Mouse (Mus musculus): ENCODE data around the gene Ntng2. TPM values are rescaled to one million over a fixed set of nuclear protein-coding genes. Genes with fewer than 3 reads are reported as not detected.

Ntng2 gene
- polyA plus RNA-seq, 1 experiment from 2014 or later, result 0.71 TPM

- H3K36me3 ChIP-seq, result no peaks in the 10 kb centered on the region
- H3K4me2 ChIP-seq, result peak overlapping the region; percentile 97
- H3K9ac ChIP-seq, result peak overlapping the region; percentile 5; the same call in 1 of the 2 replicates
- no peak for ATAC-seq (ENCODE audit: insufficient read depth, low FRiP score, low read depth)
- WGBS, result under 1% methylated on average over 60 of the region's 61 CpGs
- H3K27ac ChIP-seq, result no peak overlapping the region
- peaks cover 28% of the 10 kb centered on the region for H3K4me1 ChIP-seq
- peaks cover 78% of the 10 kb centered on the region for H3K27me3 ChIP-seq (replicated peaks)
- peak overlapping the region; percentile 59 for H3K4me3 ChIP-seq (replicated peaks)
- no peaks in the 10 kb centered on the region for H3K9me3 ChIP-seq
Observed at GRCm38 (mm10) chr2:29251095-29252058, 1.4 kb downstream of the Ntng2 start.

DNA sequence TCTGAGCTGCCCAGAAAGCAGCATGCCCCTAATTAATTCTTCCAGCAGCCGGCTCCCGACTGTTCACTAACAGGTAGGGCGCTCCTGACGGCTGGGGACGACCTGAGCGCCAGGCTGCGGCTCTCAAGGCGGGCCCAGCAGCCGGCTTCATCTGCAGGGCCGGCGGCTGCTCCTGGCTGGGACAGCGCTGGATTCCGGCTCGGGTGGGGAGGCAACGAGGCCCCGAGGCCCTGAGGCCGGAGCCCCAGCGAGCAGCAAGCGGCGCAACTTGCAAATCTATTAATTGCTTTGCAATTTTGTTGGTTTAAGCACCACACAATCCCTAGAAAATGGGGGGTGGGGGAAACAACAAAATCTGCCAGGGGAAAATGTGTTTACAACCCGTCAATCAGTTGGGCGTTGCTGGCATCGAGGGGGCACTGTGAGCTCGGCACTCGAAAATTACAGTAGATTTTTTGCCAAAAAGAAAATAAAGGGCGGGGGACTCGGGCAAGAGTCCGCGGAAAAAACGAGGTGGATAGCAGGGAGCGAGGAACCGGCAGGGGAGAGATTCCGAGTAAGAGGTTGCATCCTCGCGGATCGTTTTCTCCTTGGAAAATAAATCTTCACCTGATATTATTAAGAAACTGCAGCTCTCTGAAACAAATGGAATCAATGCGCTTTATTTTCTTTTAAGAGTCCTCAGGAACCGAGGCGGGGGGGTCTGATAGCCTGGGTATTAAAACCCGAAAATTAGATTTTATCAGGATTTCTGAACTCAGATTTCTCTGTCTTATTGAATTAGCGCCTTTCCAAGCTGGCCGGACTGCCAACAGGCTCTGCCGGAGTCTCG, 2.3 kb downstream of the Ntng2 start:
- Histone ChIP-seq H3K4me3 (replicated peaks) (peak overlapping the region; percentile 59), H3K9me3 (no peaks in the 10 kb centered on the region), H3K4me1 (peaks cover 28% of the 10 kb centered on the region), H3K27me3 (replicated peaks) (peaks cover 76% of the 10 kb centered on the region), H3K9ac (no peak overlapping the region), H3K4me2 (peak overlapping the region; percentile 97), H3K27ac (no peak overlapping the region), H3K36me3 (no peaks in the 10 kb centered on the region)
- 1% methylated on average over 44 of the region's 44 CpGs for WGBS
- no peak for ATAC-seq (ENCODE audit: insufficient read depth, low FRiP score, low read depth)

DNA sequence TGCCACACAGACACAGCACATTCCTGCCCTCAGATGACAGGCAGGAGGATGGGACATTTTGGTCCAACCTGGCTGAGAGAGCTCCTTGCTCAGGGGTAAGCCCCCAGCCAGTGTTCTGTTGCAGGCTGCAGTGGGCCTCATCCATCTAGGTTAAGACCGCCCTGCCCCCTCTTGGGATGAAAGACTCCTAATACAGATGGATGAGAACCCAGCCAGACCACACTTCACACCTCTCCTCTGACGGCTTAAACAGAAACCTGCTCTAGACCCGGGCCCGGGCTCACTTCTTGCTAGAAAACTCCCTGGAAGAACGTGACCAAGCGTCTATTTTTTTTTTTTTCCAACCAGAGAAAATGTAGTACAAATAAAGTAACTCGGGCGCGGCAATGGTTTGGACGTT, 3.0 kb downstream of the Ntng2 start:
- H3K27me3 ChIP-seq (replicated peaks), result peaks cover 72% of the 10 kb centered on the region
- H3K4me2 ChIP-seq, result peak overlapping the region; percentile 97

GRCm38 (mm10) chr2:29248551-29248950, 4.3 kb downstream of the Ntng2 start:
- no peaks in the 10 kb centered on the region for H3K36me3 ChIP-seq
- no peak overlapping the region for H3K9ac ChIP-seq
- H3K4me2 ChIP-seq, result no peak overlapping the region
- peaks cover 61% of the 10 kb centered on the region for H3K27me3 ChIP-seq (replicated peaks)
- ATAC-seq (ENCODE audit: insufficient read depth, low FRiP score, low read depth), result no peak
- no peak overlapping the region for H3K27ac ChIP-seq
- H3K4me1 ChIP-seq, result peaks cover 28% of the 10 kb centered on the region
- H3K9me3 ChIP-seq, result no peaks in the 10 kb centered on the region
- H3K4me3 ChIP-seq (replicated peaks), result no peak overlapping the region
- WGBS, result 49% methylated on average over 3 of the region's 3 CpGs

More for the DNA sequence above, 3.0 kb downstream of the Ntng2 start:
- H3K9me3 ChIP-seq, result no peaks in the 10 kb centered on the region
- no peak for ATAC-seq (ENCODE audit: insufficient read depth, low FRiP score, low read depth)
- H3K36me3 ChIP-seq, result no peaks in the 10 kb centered on the region
- peaks cover 28% of the 10 kb centered on the region for H3K4me1 ChIP-seq
- no peak overlapping the region for H3K9ac ChIP-seq
- H3K27ac ChIP-seq, result no peak overlapping the region
- peak overlapping the region; percentile 59 for H3K4me3 ChIP-seq (replicated peaks)
- 4% methylated on average over 10 of the region's 10 CpGs for WGBS

DNA sequence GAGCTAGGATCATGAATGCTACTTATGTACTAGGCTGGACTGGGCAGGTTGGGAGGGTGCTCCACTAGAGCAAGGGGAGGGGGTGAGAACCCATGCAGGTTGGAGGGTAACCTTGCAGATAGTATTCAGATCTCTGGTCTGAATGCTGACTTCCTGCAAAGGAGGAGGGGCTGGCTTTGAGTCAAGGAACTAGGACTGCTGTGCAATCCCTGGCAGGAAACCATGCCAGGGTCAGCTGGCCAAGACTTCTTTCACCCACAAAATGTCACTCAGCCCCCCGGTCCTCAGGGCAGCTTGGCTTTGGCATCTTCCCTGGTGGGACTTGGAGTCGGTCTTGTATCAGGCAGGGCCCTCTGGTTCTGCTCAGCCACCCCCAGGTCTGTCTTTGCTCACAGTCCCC, 5.4 kb downstream of the Ntng2 start:
- peaks cover 21% of the 10 kb centered on the region for H3K4me1 ChIP-seq
- no peak overlapping the region for H3K4me2 ChIP-seq
- WGBS, result 70% methylated on average over 2 of the region's 2 CpGs
- no peak overlapping the region for H3K27ac ChIP-seq
- no peak overlapping the region for H3K4me3 ChIP-seq (replicated peaks)
- no peaks in the 10 kb centered on the region for H3K9me3 ChIP-seq
- ATAC-seq (ENCODE audit: insufficient read depth, low FRiP score, low read depth), result no peak
- H3K27me3 ChIP-seq (replicated peaks), result peaks cover 50% of the 10 kb centered on the region
- no peak overlapping the region for H3K9ac ChIP-seq
- no peaks in the 10 kb centered on the region for H3K36me3 ChIP-seq

DNA sequence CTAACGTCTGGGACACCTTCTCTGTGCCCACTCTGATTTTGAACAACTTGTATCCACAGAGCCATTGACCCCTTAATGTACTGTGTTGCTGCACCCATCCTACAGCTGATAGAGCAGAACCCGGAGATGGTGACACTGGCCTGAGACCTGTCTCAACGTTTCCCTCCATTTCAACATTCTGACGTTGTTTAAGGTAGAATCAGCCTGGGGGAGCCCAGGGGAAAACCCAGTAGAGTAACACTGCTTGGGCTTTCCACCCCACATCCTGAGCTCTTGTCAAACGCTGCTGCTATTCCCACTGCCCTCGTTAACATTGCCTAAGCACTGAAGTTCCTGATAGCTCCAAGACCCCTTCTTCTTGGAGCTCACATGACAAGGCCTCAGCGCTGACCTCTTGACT, 5.9 kb downstream of the Ntng2 start:
- ATAC-seq (ENCODE audit: insufficient read depth, low FRiP score, low read depth), result no peak
- Histone ChIP-seq H3K27me3 (replicated peaks) (peaks cover 47% of the 10 kb centered on the region), H3K9ac (no peak overlapping the region), H3K36me3 (no peaks in the 10 kb centered on the region), H3K27ac (no peak overlapping the region), H3K4me1 (peaks cover 21% of the 10 kb centered on the region), H3K9me3 (no peaks in the 10 kb centered on the region), H3K4me3 (replicated peaks) (no peak overlapping the region), H3K4me2 (no peak overlapping the region)
- 71% methylated on average over 7 of the region's 7 CpGs for WGBS

DNA sequence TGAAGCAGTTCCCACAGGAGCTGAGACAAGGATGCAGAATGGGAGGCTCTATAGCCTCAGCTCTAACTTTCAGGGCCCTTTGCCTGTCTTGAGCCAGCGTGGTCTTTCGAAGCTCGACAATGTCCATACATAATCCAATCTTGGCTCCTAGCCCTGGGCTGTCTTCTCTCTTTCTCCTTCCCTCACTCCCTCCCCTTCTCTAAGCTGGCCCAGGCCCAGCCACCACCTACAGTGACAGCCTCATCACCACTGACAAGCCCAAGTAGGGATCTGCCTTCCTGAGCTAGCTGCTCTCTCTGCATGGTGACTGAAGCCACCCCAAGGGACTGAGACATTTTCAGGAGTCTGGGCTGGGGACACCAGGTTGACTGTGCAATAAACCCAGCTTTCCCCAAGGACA, 6.5 kb downstream of the Ntng2 start:
- Histone ChIP-seq H3K27ac (no peak overlapping the region), H3K4me3 (replicated peaks) (no peak overlapping the region), H3K4me2 (no peak overlapping the region), H3K36me3 (no peaks in the 10 kb centered on the region), H3K4me1 (peaks cover 16% of the 10 kb centered on the region), H3K9me3 (no peaks in the 10 kb centered on the region), H3K9ac (no peak overlapping the region), H3K27me3 (replicated peaks) (peaks cover 42% of the 10 kb centered on the region)
- WGBS, result 52% methylated on average over 3 of the region's 3 CpGs
- ATAC-seq (ENCODE audit: insufficient read depth, low FRiP score, low read depth), result no peak

DNA sequence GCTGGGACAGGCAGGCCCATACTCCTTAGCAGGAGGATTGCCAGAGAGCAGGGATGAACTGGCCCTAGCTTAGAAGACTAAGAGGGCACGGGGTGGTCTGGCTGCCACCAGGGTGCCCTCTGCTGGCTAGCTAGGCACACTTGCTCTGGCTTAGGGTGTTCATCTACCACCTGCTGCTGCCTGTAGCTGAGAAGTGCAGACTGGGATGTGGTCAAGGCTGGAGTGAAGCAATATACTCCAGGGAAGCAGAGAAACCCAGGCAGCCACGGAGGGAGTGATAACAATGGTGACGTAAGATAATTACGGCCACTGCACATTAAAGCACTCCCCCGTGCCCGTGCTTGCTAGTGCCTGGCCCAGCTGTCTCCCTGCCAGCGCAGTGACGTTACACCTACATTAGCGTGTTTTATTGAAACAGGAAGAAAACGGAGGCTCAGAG, 7.4 kb downstream of the Ntng2 start:
- no peak overlapping the region for H3K27ac ChIP-seq
- H3K4me1 ChIP-seq, result peaks cover 6% of the 10 kb centered on the region; the same call in 1 of the 2 replicates
- no peaks in the 10 kb centered on the region for H3K9me3 ChIP-seq
- no peaks in the 10 kb centered on the region for H3K36me3 ChIP-seq
- peaks cover 35% of the 10 kb centered on the region for H3K27me3 ChIP-seq (replicated peaks)
- no peak overlapping the region for H3K4me2 ChIP-seq
- WGBS, result 44% methylated on average over 10 of the region's 10 CpGs
- H3K9ac ChIP-seq, result no peak overlapping the region
- ATAC-seq (ENCODE audit: insufficient read depth, low FRiP score, low read depth), result peak; percentile 49; the same call in 1 of the 2 replicates
- H3K4me3 ChIP-seq (replicated peaks), result no peak overlapping the region

GRCm38 (mm10) chr2:29239329-29239728, 13.5 kb downstream of the Ntng2 start:
- Histone ChIP-seq H3K27me3 (replicated peaks) (peaks cover 3% of the 10 kb centered on the region; the same call in 1 of the 2 replicates), H3K9ac (no peak overlapping the region), H3K27ac (no peak overlapping the region), H3K4me1 (0 out of 2 replicates have a peak, but pooled peaks cover 2% of the 10 kb centered on the region), H3K9me3 (no peaks in the 10 kb centered on the region), H3K36me3 (no peaks in the 10 kb centered on the region), H3K4me2 (no peak overlapping the region), H3K4me3 (replicated peaks) (no peak overlapping the region)
- ATAC-seq (ENCODE audit: insufficient read depth, low FRiP score, low read depth), result no peak
- 65% methylated on average over 17 of the region's 17 CpGs for WGBS

DNA sequence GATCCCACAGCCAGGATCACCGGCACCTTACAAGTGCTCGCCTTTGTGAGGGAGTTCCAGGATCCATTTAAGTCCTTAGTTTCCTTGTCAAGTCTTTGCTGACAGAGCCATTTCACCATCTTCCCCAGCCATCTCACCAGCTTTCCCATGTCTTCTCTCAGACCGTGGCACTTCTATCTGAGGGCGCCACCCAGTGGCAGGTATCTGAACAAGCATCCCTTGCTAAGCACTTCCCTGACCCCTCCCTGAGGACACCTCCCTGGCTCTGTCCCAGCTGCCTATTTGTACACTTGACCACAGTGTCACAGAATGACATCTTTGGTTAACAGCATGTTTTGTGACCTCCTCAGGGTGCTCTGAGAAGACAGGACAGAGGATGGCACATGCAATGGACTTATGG, 15.2 kb downstream of the Ntng2 start:
- Histone ChIP-seq H3K9me3 (no peaks in the 10 kb centered on the region), H3K36me3 (no peaks in the 10 kb centered on the region), H3K27ac (no peak overlapping the region), H3K9ac (no peak overlapping the region), H3K4me2 (no peak overlapping the region), H3K4me3 (replicated peaks) (no peak overlapping the region), H3K27me3 (replicated peaks) (peaks cover 3% of the 10 kb centered on the region; the same call in 1 of the 2 replicates), H3K4me1 (0 out of 2 replicates have a peak, but pooled peaks cover 2% of the 10 kb centered on the region)
- 30% methylated on average over 4 of the region's 4 CpGs for WGBS
- no peak for ATAC-seq (ENCODE audit: insufficient read depth, low FRiP score, low read depth)

GRCm38 (mm10) chr2:29235811-29236210, 17.0 kb downstream of the Ntng2 start:
- Histone ChIP-seq H3K27ac (no peak overlapping the region), H3K4me3 (replicated peaks) (no peak overlapping the region), H3K9ac (no peak overlapping the region), H3K4me1 (0 out of 2 replicates have a peak, but pooled peaks cover 2% of the 10 kb centered on the region), H3K9me3 (no peaks in the 10 kb centered on the region), H3K4me2 (no peak overlapping the region), H3K27me3 (replicated peaks) (peaks cover 5% of the 10 kb centered on the region; the same call in 1 of the 2 replicates), H3K36me3 (no peaks in the 10 kb centered on the region)
- ATAC-seq (ENCODE audit: insufficient read depth, low FRiP score, low read depth), result no peak
- 76% methylated on average over 7 of the region's 7 CpGs for WGBS
